Mouse (Mus musculus) midbrain, embryonic 10.5 days (tissue): Measurements from ENCODE around the gene Rcbtb2. TPM values are rescaled to one million over a fixed set of nuclear protein-coding genes. Genes with fewer than 3 reads are reported as not detected.

Experiments used
- DNase-seq: peaks from one replicate; pipeline ENCODE4 v3.0.0-alpha.2; 2017; ENCODE audit warnings: low spot score
- H3K27ac ChIP-seq: fragments of 300-500 bp; sonication (generic); replicated peaks from 2 replicates; pipeline ENCODE4 v1.5.1; 2016; ENCODE audit warnings: mild to moderate bottlenecking
- H3K27me3 ChIP-seq: fragments of 300-500 bp; sonication (generic); 2 replicates; pipeline ENCODE4 v1.6.1; 2016; ENCODE audit warnings: low read depth, mild to moderate bottlenecking; ENCODE audit not compliant: poor library complexity, severe bottlenecking
- H3K36me3 ChIP-seq: fragments of 300-500 bp; sonication (generic); 2 replicates; pipeline ENCODE4 v1.6.1; 2016; ENCODE audit warnings: mild to moderate bottlenecking, moderate library complexity
- H3K4me1 ChIP-seq: fragments of 300-500 bp; sonication (generic); 2 replicates; pipeline ENCODE4 v1.6.1; 2016
- H3K4me3 ChIP-seq: fragments of 300-500 bp; sonication (generic); 2 replicates; pipeline ENCODE4 v1.5.1; 2016; ENCODE audit warnings: mild to moderate bottlenecking, moderate library complexity
- H3K9me3 ChIP-seq: fragments of 300-500 bp; sonication (generic); replicated peaks from 2 replicates; pipeline ENCODE4 v1.6.1; 2016; ENCODE audit warnings: mild to moderate bottlenecking
- WGBS: fragments of 180-500 bp; shearing (Covaris S2); methylation state at CpG from one replicate; pipeline ENCODE4 v1.1.7; 2016; 5-methylcytosine and 5-hydroxymethylcytosine counted together
- polyA plus RNA-seq: library from polyadenylated mRNA; unstranded; fragments of >200 nt; fragmentation: Nextera tagmentation; extraction: Ambion mirVana; gene quantifications from 2 replicates; pipeline ENCODE4 v1.2.1, GENCODE M21; 2016

Gene Rcbtb2
- polyA plus RNA-seq, 1 experiment from 2014 or later = 168 TPM

DNA sequence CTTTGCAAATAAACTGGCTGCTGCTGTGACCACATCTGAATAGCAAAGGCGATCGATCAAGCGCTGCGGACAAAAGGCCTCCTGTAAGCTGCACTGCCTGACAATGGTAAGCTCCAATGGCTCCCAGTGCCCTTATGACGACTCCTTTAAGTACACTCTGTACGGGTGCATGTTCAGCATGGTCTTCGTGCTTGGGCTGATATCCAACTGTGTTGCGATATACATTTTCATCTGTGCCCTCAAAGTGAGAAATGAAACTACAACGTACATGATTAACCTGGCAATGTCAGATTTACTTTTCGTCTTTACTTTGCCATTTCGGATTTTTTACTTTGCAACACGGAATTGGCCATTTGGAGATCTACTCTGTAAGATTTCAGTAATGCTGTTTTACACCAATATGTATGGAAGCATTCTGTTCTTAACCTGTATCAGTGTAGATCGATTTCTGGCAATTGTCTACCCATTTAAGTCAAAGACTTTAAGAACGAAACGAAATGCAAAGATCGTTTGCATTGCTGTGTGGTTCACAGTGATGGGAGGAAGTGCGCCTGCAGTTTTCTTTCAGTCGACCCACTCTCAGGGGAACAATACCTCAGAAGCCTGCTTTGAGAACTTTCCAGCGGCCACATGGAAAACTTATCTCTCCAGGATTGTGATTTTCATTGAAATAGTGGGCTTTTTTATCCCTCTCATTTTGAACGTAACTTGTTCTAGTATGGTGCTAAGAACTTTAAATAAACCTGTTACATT, 115.8 kb downstream of the Rcbtb2 start:
- under 1% methylated on average over 20 of the region's 20 CpGs for WGBS

DNA sequence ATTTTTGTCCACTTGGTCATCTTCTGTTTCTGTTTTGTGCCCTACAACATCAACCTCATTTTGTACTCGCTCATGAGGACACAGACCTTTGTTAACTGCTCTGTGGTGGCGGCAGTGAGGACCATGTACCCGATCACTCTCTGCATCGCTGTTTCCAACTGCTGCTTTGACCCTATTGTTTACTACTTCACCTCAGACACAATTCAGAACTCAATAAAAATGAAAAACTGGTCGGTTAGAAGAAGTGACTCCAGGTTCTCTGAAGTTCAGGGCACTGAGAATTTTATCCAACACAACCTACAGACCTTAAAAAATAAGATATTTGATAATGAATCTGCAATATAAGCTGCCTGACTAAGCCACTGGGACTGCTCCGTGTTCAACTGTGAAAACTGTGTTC, 116.5 kb downstream of the Rcbtb2 start:
- H3K27me3 ChIP-seq = no peaks in the 10 kb centered on the region
- WGBS = 2% methylated on average over 6 of the region's 6 CpGs
- no peaks in the 10 kb centered on the region for H3K9me3 ChIP-seq
- H3K4me3 ChIP-seq = peak overlapping the region; percentile 66
- peak overlapping the region; percentile 94 for H3K27ac ChIP-seq
- H3K4me1 ChIP-seq = peaks cover 25% of the 10 kb centered on the region
- peaks cover 28% of the 10 kb centered on the region for H3K36me3 ChIP-seq
- DNase-seq = peak; percentile 49

More for the DNA sequence above, 115.8 kb downstream of the Rcbtb2 start:
- Histone ChIP-seq H3K4me3 (peak overlapping the region; percentile 66), H3K27me3 (no peaks in the 10 kb centered on the region), H3K4me1 (peaks cover 29% of the 10 kb centered on the region), H3K36me3 (peaks cover 24% of the 10 kb centered on the region), H3K9me3 (no peaks in the 10 kb centered on the region), H3K27ac (peak overlapping the region; percentile 94)
- DNase-seq = peak; percentile 73

DNA sequence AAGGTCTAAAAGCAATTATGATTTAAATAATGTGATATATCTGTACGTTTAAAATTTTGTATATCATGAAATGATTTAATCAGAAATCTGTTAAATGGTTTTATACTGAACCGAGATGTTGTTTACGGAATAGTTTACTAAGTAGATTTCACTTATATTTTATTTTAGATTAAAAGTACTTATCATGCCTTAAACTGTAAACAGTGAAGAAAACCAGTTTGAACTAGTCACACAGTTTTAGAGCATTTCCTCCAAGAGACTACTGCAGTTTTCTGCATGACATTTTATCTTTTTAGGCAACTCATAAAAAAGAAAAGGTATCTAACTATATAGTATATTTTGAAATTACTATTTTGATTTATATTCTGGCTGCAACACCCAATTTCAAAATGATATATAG, 117.0 kb downstream of the Rcbtb2 start:
- Histone ChIP-seq H3K4me3 (peak overlapping the region; percentile 66), H3K9me3 (no peaks in the 10 kb centered on the region), H3K27ac (peak overlapping the region; percentile 94), H3K4me1 (peaks cover 20% of the 10 kb centered on the region), H3K36me3 (peaks cover 33% of the 10 kb centered on the region), H3K27me3 (no peaks in the 10 kb centered on the region)
- 60% methylated on average over 3 of the region's 3 CpGs for WGBS
- DNase-seq = no peak

DNA sequence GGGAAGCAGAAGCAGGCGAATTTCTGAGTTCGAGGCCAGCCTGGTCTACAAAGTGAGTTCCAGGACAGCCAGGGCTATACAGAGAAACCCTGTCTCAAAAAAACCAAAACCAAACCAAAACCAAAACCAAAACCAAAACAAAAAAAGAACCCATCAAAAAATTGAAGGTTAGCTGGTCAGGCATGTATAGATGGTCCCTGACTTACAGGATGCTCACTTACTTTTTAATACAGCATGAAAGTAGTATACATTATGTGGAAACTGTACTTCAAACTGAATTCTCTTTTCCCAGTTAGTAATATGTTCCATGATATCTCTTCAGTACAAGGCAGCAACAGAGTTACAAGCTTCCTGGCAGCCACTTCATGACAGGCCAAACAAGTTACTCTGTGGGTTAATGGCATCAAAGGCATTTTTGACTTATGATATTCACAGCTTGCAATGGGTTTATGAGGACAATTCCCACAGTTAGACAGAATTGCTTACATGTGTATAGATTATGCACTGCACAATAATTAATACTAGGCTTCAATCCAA, 121.3 kb downstream of the Rcbtb2 start:
- peaks cover 39% of the 10 kb centered on the region for H3K36me3 ChIP-seq
- H3K27me3 ChIP-seq = no peaks in the 10 kb centered on the region
- no peak overlapping the region for H3K27ac ChIP-seq
- DNase-seq = no peak
- no peak overlapping the region for H3K4me3 ChIP-seq
- no peaks in the 10 kb centered on the region; the same call in 1 of the 2 replicates for H3K4me1 ChIP-seq
- no peaks in the 10 kb centered on the region for H3K9me3 ChIP-seq
- WGBS = 91% methylated on average over 2 of the region's 2 CpGs

GRCm38 (mm10) chr14:73250056-73250455, 127.2 kb downstream of the Rcbtb2 start:
- DNase-seq = no peak
- 97% methylated on average over 2 of the region's 2 CpGs for WGBS
- H3K4me3 ChIP-seq = no peak overlapping the region
- no peaks in the 10 kb centered on the region for H3K27me3 ChIP-seq
- peaks cover 6% of the 10 kb centered on the region; the same call in 1 of the 2 replicates for H3K36me3 ChIP-seq
- H3K4me1 ChIP-seq = peaks cover 21% of the 10 kb centered on the region
- H3K27ac ChIP-seq = no peak overlapping the region
- no peaks in the 10 kb centered on the region for H3K9me3 ChIP-seq

- DNase-seq = no peak
- H3K36me3 ChIP-seq = peaks cover 2% of the 10 kb centered on the region; the same call in 1 of the 2 replicates
- no peak overlapping the region for H3K27ac ChIP-seq
- H3K4me1 ChIP-seq = peaks cover 25% of the 10 kb centered on the region
- WGBS = 78% methylated on average over 2 of the region's 2 CpGs
- H3K27me3 ChIP-seq = no peaks in the 10 kb centered on the region
- no peaks in the 10 kb centered on the region for H3K9me3 ChIP-seq
- no peak overlapping the region for H3K4me3 ChIP-seq
Measured at GRCm38 (mm10) chr14:73252276-73252675, 129.4 kb downstream of the Rcbtb2 start.

DNA sequence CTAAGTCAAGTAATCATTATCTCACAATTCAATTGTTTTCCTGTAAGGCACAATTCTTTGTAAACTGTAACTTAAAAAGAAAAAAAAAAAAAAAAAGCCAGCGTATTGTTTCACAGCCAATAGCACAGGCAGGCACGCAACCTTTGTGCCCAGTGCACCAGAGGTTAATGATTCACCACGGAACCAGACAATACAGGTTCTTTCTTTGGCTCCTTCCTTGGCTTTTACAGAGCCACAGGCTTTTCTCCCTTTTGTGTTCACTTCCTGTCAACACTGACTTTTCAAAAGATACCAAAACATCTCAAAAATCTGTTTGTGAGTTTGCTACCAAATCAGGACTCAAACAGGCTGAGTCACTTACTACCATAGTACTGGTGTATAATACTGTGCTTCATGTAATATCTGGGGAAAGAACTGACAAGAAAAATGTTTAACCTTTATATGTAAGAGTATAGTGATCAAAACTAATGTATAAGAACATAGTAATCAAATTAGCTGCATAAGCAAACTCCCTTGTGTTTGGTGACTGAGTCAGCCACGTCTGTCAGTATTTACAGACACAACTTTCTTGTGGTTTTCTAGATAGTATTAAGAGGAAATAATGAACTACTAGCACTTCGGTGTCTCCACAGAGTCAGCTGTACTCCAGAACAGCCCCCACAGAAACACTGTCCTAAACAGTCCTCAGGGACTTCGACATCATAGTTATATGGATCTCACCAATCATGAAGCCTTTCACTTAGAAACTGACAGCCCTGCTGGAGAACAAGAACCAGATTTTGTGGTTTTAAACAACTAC, 130.8 kb downstream of the Rcbtb2 start:
- H3K4me3 ChIP-seq = no peak overlapping the region
- 53% methylated on average over 6 of the region's 6 CpGs for WGBS
- H3K36me3 ChIP-seq = no peaks in the 10 kb centered on the region; the same call in 1 of the 2 replicates
- H3K27me3 ChIP-seq = no peaks in the 10 kb centered on the region
- DNase-seq = no peak
- peaks cover 25% of the 10 kb centered on the region for H3K4me1 ChIP-seq
- no peaks in the 10 kb centered on the region for H3K9me3 ChIP-seq
- H3K27ac ChIP-seq = peak overlapping the region; percentile 46; the same call in 1 of the 2 replicates

DNA sequence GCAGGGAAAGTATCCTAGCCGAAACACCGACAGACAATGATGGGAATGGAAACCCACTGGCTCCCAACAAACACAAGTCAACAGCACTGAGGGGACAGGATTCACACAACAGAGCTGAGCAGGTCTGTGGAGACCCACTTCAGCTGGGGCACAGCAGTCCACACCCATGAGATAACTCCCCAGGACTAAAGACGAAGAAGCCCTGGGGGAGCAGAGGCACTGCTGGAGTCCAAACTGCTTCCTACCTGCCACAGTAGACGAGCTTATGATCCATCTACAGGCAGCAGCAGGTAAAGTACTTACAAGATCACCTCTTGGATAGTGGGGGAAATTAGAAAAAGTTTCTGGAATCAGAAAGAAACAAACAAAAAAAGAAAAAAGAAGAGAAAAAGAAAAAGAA, 131.6 kb downstream of the Rcbtb2 start:
- Histone ChIP-seq H3K4me1 (peaks cover 25% of the 10 kb centered on the region), H3K36me3 (no peaks in the 10 kb centered on the region; the same call in 1 of the 2 replicates), H3K4me3 (no peak overlapping the region), H3K9me3 (no peaks in the 10 kb centered on the region), H3K27ac (peak overlapping the region; percentile 39; the same call in 1 of the 2 replicates), H3K27me3 (no peaks in the 10 kb centered on the region)
- WGBS = 75% methylated on average over 4 of the region's 4 CpGs
- DNase-seq = no peak

DNA sequence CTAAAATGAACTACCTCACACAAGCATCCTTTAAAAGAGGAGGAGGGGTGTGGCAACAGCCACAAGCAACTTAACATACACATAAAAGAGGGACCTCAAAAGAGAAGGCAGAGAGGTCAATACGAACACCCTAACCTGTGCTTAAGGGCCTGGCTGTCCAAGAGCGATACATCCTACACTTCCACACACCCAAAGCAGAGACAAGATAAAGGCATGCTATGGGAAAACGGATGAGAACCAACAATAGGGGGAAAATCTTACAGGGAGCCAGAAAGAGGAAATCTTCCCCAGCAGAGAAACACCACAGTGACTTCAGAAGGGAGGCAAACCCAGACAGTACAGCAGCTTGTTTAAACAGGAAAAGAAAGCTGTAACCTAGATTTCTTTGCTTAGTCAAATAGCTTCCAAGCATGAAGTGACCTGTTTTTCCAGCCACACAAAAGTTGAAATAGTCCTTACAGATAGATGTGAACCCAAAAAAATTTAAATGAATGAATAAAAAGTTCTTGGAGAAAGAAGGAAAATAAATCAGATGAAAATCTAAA, 132.7 kb downstream of the Rcbtb2 start:
- H3K36me3 ChIP-seq = peaks cover 6% of the 10 kb centered on the region; the same call in 1 of the 2 replicates
- H3K9me3 ChIP-seq = no peaks in the 10 kb centered on the region
- DNase-seq = no peak

GRCm38 (mm10) chr14:73257348-73257747, 134.5 kb downstream of the Rcbtb2 start:
- 86% methylated on average over 7 of the region's 7 CpGs for WGBS
- no peak overlapping the region for H3K4me3 ChIP-seq

More for the DNA sequence above, 132.7 kb downstream of the Rcbtb2 start:
- Histone ChIP-seq H3K4me1 (peaks cover 25% of the 10 kb centered on the region), H3K27ac (no peak overlapping the region), H3K4me3 (no peak overlapping the region), H3K27me3 (no peaks in the 10 kb centered on the region)
- 64% methylated on average over 3 of the region's 3 CpGs for WGBS

More at GRCm38 (mm10) chr14:73257348-73257747, 134.5 kb downstream of the Rcbtb2 start:
- DNase-seq = no peak
- Histone ChIP-seq H3K4me1 (peaks cover 24% of the 10 kb centered on the region), H3K27me3 (no peaks in the 10 kb centered on the region), H3K27ac (no peak overlapping the region), H3K36me3 (peaks cover 11% of the 10 kb centered on the region), H3K9me3 (no peaks in the 10 kb centered on the region)
